Mouse (Mus musculus) c-Kit-negative CD71-positive TER-119-positive erythroid progenitor cells, embryonic 14.5 days (primary cell): Measurements from ENCODE around the gene Sgca.

Experiments
- DNase-seq: peaks from one replicate; pipeline ENCODE4 v3.0.0-alpha.2; 2013; ENCODE audit warnings: low read depth, low spot score

The Sgca gene

GRCm38 (mm10) chr11:94913302-94914090, 62.6 kb downstream of the Sgca start:
- no peak for DNase-seq
